Mouse (Mus musculus) G1E (cell line): Measurements from ENCODE around the gene Fam129a. TPM values are rescaled to one million over a fixed set of nuclear protein-coding genes. Genes with fewer than 3 reads are reported as not detected.

Experiments used
- ATAC-seq: 2 replicates; pipeline ENCODE4 v1.8.0; 2016; ENCODE audit warnings: mild to moderate bottlenecking; ENCODE audit not compliant: insufficient number of reproducible peaks, poor library complexity, low FRiP score, severe bottlenecking; ENCODE audit errors: extremely low read depth
- DNase-seq: peaks from one replicate; pipeline ENCODE4 v3.0.0; 2012; ENCODE audit warnings: low spot score
- H3K27me3 ChIP-seq: 2 replicates; pipeline ENCODE4 v1.6.1; 2012; ENCODE audit warnings: mild to moderate bottlenecking, low read length, inconsistent platforms; ENCODE audit not compliant: insufficient read depth
- H3K36me3 ChIP-seq: replicated peaks from 2 replicates; pipeline ENCODE3; 2012; ENCODE audit warnings: mild to moderate bottlenecking, inconsistent platforms
- H3K4me1 ChIP-seq: 2 replicates; pipeline ENCODE4 v1.6.1; 2012; ENCODE audit warnings: low read depth, low read length, inconsistent platforms, mixed read lengths; ENCODE audit not compliant: insufficient read depth
- H3K4me3 ChIP-seq: 2 replicates; pipeline ENCODE4 v1.5.1; 2012; ENCODE audit warnings: low read depth, mild to moderate bottlenecking, inconsistent platforms, low read length, moderate library complexity, mixed read lengths
- H3K9me3 ChIP-seq: replicated peaks from 2 replicates; pipeline ENCODE4 v1.6.1; 2012; ENCODE audit warnings: inconsistent platforms
- CTCF ChIP-seq: IDR thresholded peaks from 2 replicates; pipeline ENCODE4 v1.5.1; 2012; ENCODE audit warnings: low read depth, low read length, inconsistent platforms, mixed read lengths
- GATA1 ChIP-seq: IDR thresholded peaks from 2 replicates; pipeline ENCODE4 v1.6.1; 2012; ENCODE audit warnings: borderline replicate concordance, low read length, inconsistent platforms, mixed read lengths
- GATA2 ChIP-seq: IDR thresholded peaks from 2 replicates; pipeline ENCODE4 v1.6.1; 2012; ENCODE audit warnings: low read depth, low read length, inconsistent platforms, borderline replicate concordance
- POLR2AphosphoS5 ChIP-seq: IDR thresholded peaks from 2 replicates; pipeline ENCODE4 v1.6.1; 2012; ENCODE audit warnings: low read depth, low read length, inconsistent platforms; ENCODE audit not compliant: insufficient replicate concordance
- TAL1 ChIP-seq: conservative IDR thresholded peaks from 2 replicates; pipeline ENCODE4 v1.6.1; 2012; ENCODE audit warnings: low read depth, low read length, inconsistent platforms, mixed read lengths
- polyA plus RNA-seq: library from polyadenylated mRNA; stranded (reverse); fragments of >175 nt; gene quantifications from 2 replicates; pipeline ENCODE4 v1.2.3, GENCODE M21; 2012
- total RNA-seq, 2 experiments: library from RNA; stranded (forward) in 1 of 2; stranded (reverse) in 1 of 2; fragments of 200-1000 nt in 1 of 2; fragments of >200 nt in 1 of 2; fragmentation: Nextera tagmentation in 1 of 2; gene quantifications; 2 replicates each; pipeline ENCODE4 v1.2.3; 2014 to 2017

The Fam129a gene
- total and polyA plus RNA-seq, 3 experiments: 0.60 TPM; not detected in 2

- Histone ChIP-seq H3K4me3 (no peak overlapping the region), H3K9me3 (no peaks in the 10 kb centered on the region), H3K4me1 (peaks cover 30% of the 10 kb centered on the region), H3K36me3 (no peaks in the 10 kb centered on the region), H3K27me3 (peaks cover 6% of the 10 kb centered on the region)
- no peak for ATAC-seq
- TF ChIP-seq GATA1 (no peak), POLR2AphosphoS5 (no peak), TAL1 (no peak), CTCF (peak; percentile 3; the same call in 1 of the 2 replicates)
- no peak for DNase-seq
Measured at GRCm38 (mm10) chr1:151708966-151709733, 138.2 kb downstream of the Fam129a start.

GRCm38 (mm10) chr1:151709734-151710022 lies 138.7 kb downstream of the Fam129a start:
- H3K4me1 ChIP-seq: peaks cover 30% of the 10 kb centered on the region
- H3K9me3 ChIP-seq: no peaks in the 10 kb centered on the region
- ATAC-seq (no peak), DNase-seq (no peak)
- no peaks in the 10 kb centered on the region for H3K36me3 ChIP-seq
- no peak overlapping the region for H3K4me3 ChIP-seq
- TF ChIP-seq GATA2 (no peak), GATA1 (no peak), POLR2AphosphoS5 (no peak), CTCF (no peak), TAL1 (no peak)
- H3K27me3 ChIP-seq: peaks cover 6% of the 10 kb centered on the region

- H3K4me1 ChIP-seq: peaks cover 28% of the 10 kb centered on the region
- DNase-seq (no peak), ATAC-seq (no peak)
- H3K27me3 ChIP-seq: peaks cover 6% of the 10 kb centered on the region
- no peak overlapping the region for H3K4me3 ChIP-seq
- no peaks in the 10 kb centered on the region for H3K36me3 ChIP-seq
- TF ChIP-seq CTCF: no peak
- no peak for TF ChIP-seq GATA1
- no peak for TF ChIP-seq POLR2AphosphoS5
- no peak for TF ChIP-seq TAL1
- H3K9me3 ChIP-seq: no peaks in the 10 kb centered on the region
Measured at GRCm38 (mm10) chr1:151710424-151711055, 139.6 kb downstream of the Fam129a start.

- TF ChIP-seq POLR2AphosphoS5 (no peak), TAL1 (no peak), CTCF (no peak), GATA2 (no peak), GATA1 (no peak)
- DNase-seq: no peak
- no peaks in the 10 kb centered on the region for H3K9me3 ChIP-seq
- ATAC-seq: no peak
- peaks cover 23% of the 10 kb centered on the region for H3K4me1 ChIP-seq
- no peak overlapping the region for H3K4me3 ChIP-seq
- H3K27me3 ChIP-seq: peaks cover 8% of the 10 kb centered on the region
- H3K36me3 ChIP-seq: no peaks in the 10 kb centered on the region
Measured at GRCm38 (mm10) chr1:151711062-151711461, 140.1 kb downstream of the Fam129a start.

GRCm38 (mm10) chr1:151712664-151713063 lies 141.7 kb downstream of the Fam129a start:
- no peaks in the 10 kb centered on the region for H3K9me3 ChIP-seq
- no peaks in the 10 kb centered on the region for H3K36me3 ChIP-seq
- no peak overlapping the region for H3K4me3 ChIP-seq
- peaks cover 13% of the 10 kb centered on the region for H3K27me3 ChIP-seq
- no peak for ATAC-seq
- no peak for TF ChIP-seq POLR2AphosphoS5
- TF ChIP-seq TAL1: no peak
- TF ChIP-seq GATA2: no peak
- TF ChIP-seq GATA1: no peak
- no peak for TF ChIP-seq CTCF
- DNase-seq: no peak
- H3K4me1 ChIP-seq: peaks cover 23% of the 10 kb centered on the region

GRCm38 (mm10) chr1:151713622-151714021 lies 142.6 kb downstream of the Fam129a start:
- no peaks in the 10 kb centered on the region for H3K36me3 ChIP-seq
- no peak for ATAC-seq
- no peak for DNase-seq
- H3K4me1 ChIP-seq: peaks cover 25% of the 10 kb centered on the region
- H3K27me3 ChIP-seq: peaks cover 19% of the 10 kb centered on the region
- H3K4me3 ChIP-seq: no peak overlapping the region
- H3K9me3 ChIP-seq: no peaks in the 10 kb centered on the region
- TF ChIP-seq TAL1 (no peak), CTCF (no peak)
